Mouse (Mus musculus) T-cell, adult 66 days (primary cell): Measurements from ENCODE around the gene Alyref2. TPM values are rescaled to one million over a fixed set of nuclear protein-coding genes. Genes with fewer than 3 reads are reported as not detected.

Experiments
- total RNA-seq, 2 experiments: library from RNA; stranded (reverse); gene quantifications; 3 replicates in 1 of 2; 4 replicates in 1 of 2; pipeline ENCODE4 v1.2.4; 2023

The Alyref2 gene
- total RNA-seq, result 1 to 10 TPM; 6.1 to 6.6 TPM

DNA sequence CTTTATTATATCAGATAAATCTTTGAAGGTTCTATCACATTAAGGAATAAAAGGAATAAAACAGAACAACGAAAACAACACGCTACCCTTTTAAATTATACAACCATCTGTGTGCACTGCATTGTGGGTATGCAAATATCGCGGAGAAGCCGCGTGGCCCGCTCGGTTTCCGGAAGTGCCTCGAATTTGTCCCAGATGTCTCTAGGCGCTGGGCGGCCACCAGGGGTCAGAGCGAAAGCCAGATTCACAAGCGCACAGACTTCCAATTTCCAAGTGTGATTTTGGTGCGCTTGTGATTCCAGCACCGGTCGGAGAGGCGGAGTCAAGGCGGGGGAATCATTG lies at the start of gene Alyref2:
TSS of gene Alyref2 (plus strand) at position 229 of the 342 bp plus-strand sequence.

DNA sequence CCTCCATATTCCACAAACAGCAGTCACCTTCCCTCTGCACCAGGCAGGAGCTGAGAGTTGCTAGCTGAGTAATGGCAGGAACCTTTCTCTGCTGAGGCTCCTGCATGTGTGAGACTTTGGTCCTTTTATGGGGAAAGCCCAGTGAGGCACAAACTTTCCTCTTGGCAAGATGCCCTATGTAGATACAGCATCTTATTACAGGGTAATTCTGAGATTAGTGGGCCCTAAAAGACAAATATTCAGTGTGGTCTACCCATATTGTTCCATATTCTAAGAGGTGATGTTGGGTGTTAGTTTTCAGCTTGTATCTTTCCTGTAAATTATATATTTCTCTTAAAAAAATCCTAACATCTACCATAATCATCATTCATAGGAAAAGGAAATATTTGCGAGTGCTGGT lies 31.9 kb downstream of the Alyref2 start, which contains the start of gene Itln1:
TSS of gene Itln1 (minus strand) at position 101 of the 400 bp plus-strand sequence.

Other genes with a start within 250 kb of the Alyref2 start
- gene B4galt3, start 233.2 kb upstream of the Alyref2 start, total RNA-seq, result 10 to 100 TPM; 79.2 to 92.2 TPM
- gene Ppox, start 222.3 kb upstream of the Alyref2 start, total RNA-seq, result 10 to 100 TPM; 51.6 to 65.3 TPM
- 10 to 100 TPM; 53.0 to 56.2 TPM for gene Usp21, start 215.5 kb upstream of the Alyref2 start, total RNA-seq
- 10 to 100 TPM; 48.0 to 48.5 TPM for gene Ufc1, start 208.5 kb upstream of the Alyref2 start, total RNA-seq
- gene Dedd, start 174.3 kb upstream of the Alyref2 start, total RNA-seq, result 10 to 100 TPM; 32.7 to 39.0 TPM
- gene Nit1, start 157.8 kb upstream of the Alyref2 start, total RNA-seq, result 10 to 100 TPM; 23.7 to 25.1 TPM
- 10 to 100 TPM; 66.7 to 68.1 TPM for gene Pfdn2, start 157.8 kb upstream of the Alyref2 start, total RNA-seq
- under 1 TPM; 0.36 to 0.47 TPM for gene Klhdc9, start 142.7 kb upstream of the Alyref2 start, total RNA-seq
- not detected for gene Nectin4, start 133.4 kb upstream of the Alyref2 start, total RNA-seq
- 100 to 1,000 TPM; 224 to 247 TPM for gene Arhgap30, start 114.5 kb upstream of the Alyref2 start, total RNA-seq
- gene Usf1, start 92.2 kb upstream of the Alyref2 start, total RNA-seq, result 100 to 1,000 TPM in 1 of 2 experiments, 10 to 100 TPM in 1; 99.1 to 103 TPM
- gene Tstd1, start 84.6 kb upstream of the Alyref2 start, total RNA-seq, result 1 to 10 TPM; 6.0 to 8.0 TPM
- gene F11r, start 65.9 kb upstream of the Alyref2 start, total RNA-seq, result under 1 TPM in 1 of 2 experiments, not detected in 1; 0.92 TPM
- not detected for gene Itln1, start 31.8 kb downstream of the Alyref2 start, total RNA-seq
- gene Cd244a, start 55.7 kb downstream of the Alyref2 start, total RNA-seq, result 1 to 10 TPM; 2.4 to 3.6 TPM
- gene Ly9, start 103.9 kb downstream of the Alyref2 start, total RNA-seq, result 100 to 1,000 TPM; 126 to 138 TPM
- 10 to 100 TPM in 1 of 2 experiments, 1 to 10 TPM in 1; 9.2 to 18.3 TPM for gene Slamf7, start 149.6 kb downstream of the Alyref2 start, total RNA-seq
- 100 to 1,000 TPM; 136 to 156 TPM for gene Cd48, start 178.5 kb downstream of the Alyref2 start, total RNA-seq